Mouse (Mus musculus): ENCODE measurements around the gene E130308A19Rik. TPM values are rescaled to one million over a fixed set of nuclear protein-coding genes. Genes with fewer than 3 reads are reported as not detected.

Gene E130308A19Rik
- polyA plus RNA-seq, 1 experiment from 2014 or later, result 16.4 TPM

DNA sequence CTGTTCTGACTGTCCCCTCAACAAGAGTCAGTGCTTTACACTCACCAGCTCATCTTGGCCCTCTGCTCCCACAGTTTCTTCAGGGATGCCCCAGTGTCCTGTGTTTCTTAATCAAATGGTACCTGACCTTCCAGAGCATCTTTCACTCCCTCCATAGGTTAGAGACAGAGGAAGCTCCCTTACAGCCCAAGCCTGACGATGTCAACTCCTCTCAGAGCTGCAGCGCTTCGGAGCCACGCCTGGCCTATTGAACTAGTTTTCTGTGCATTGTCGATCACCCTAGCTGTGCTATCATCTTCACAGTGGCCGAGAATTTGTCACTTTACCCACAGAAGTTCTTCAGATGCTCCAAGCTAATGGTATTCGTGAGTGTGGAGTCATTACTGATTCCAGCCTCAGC is 88.9 kb downstream of the E130308A19Rik start:
- no peak overlapping the region for H3K4me3 ChIP-seq (ENCODE audit: low read depth, low read length)
- H3K27me3 ChIP-seq (replicated peaks; ENCODE audit: insufficient read depth, low read length), result no peaks in the 10 kb centered on the region
- no peaks in the 10 kb centered on the region for H3K9me3 ChIP-seq (ENCODE audit: low read length)
- ATAC-seq, result no peak
- no peak overlapping the region for H3K9ac ChIP-seq (replicated peaks; ENCODE audit: low read depth)
- no peak overlapping the region for H3K27ac ChIP-seq (ENCODE audit: low read length)
- no peak overlapping the region for H3K4me2 ChIP-seq (replicated peaks; ENCODE audit: low read depth, low read length)
- peaks cover 6% of the 10 kb centered on the region; the same call in 1 of the 2 replicates for H3K4me1 ChIP-seq (ENCODE audit: insufficient read depth, low read depth, low read length)
- 78% methylated on average over 7 of the region's 7 CpGs for WGBS
- no peak for DNase-seq (ENCODE audit: low spot score)
- no peaks in the 10 kb centered on the region for H3K36me3 ChIP-seq (ENCODE audit: insufficient read depth, low read length)
- TF ChIP-seq CTCF (IDR thresholded peaks at IDR 0.05), result no peak
- TF ChIP-seq EP300 (IDR thresholded peaks at IDR 0.05), result no peak

DNA sequence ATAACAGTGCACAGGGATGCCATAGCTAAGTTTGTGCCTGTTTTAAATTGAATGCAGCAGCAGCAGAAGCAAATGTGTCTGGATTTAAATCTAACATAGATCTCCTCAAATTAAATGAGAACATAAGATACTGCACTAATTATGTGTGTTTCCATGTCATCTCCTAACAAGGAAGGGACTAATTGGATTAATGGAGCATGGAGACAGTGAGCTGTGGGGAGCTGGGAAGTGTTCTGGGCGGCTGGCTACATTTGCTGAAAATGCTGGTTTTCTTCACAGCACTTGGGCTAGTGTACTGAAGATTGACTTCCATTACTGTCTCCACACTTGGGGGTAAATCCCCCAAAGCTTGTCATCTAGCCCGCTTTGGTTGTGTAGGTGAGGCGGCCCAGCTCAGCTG is 89.5 kb downstream of the E130308A19Rik start:
- DNase-seq (ENCODE audit: low spot score) (no peak), ATAC-seq (no peak)
- Histone ChIP-seq H3K9ac (replicated peaks; ENCODE audit: low read depth) (no peak overlapping the region), H3K27ac (ENCODE audit: low read length) (no peak overlapping the region), H3K4me3 (ENCODE audit: low read depth, low read length) (no peak overlapping the region), H3K4me2 (replicated peaks; ENCODE audit: low read depth, low read length) (no peak overlapping the region), H3K4me1 (ENCODE audit: insufficient read depth, low read depth, low read length) (peaks cover 6% of the 10 kb centered on the region; the same call in 1 of the 2 replicates), H3K9me3 (ENCODE audit: low read length) (no peaks in the 10 kb centered on the region), H3K36me3 (ENCODE audit: insufficient read depth, low read length) (no peaks in the 10 kb centered on the region), H3K27me3 (replicated peaks; ENCODE audit: insufficient read depth, low read length) (no peaks in the 10 kb centered on the region)
- WGBS, result 96% methylated on average over 3 of the region's 3 CpGs
- TF ChIP-seq CTCF (IDR thresholded peaks at IDR 0.05), result no peak
- no peak for TF ChIP-seq EP300 (IDR thresholded peaks at IDR 0.05)

DNA sequence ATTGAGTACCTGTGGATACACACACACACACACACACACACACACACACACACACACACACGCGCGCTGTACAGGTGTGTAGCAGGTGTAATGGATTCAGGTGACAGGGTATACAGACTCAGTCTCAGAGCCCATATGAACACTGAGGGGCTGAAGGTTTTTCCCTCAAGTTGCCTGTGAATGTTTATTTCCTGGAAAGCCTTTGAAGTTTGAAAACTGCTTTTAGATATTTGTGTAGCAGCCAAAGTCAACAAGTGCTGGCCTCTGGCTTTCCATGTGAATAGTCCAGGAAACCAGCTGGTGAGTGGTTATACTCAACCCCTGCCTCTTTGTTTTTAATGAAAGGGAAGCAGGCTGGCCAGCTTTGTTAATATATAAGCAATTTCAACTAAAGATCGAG is 91.3 kb downstream of the E130308A19Rik start:
- WGBS, result 47% methylated on average over 4 of the region's 4 CpGs

DNA sequence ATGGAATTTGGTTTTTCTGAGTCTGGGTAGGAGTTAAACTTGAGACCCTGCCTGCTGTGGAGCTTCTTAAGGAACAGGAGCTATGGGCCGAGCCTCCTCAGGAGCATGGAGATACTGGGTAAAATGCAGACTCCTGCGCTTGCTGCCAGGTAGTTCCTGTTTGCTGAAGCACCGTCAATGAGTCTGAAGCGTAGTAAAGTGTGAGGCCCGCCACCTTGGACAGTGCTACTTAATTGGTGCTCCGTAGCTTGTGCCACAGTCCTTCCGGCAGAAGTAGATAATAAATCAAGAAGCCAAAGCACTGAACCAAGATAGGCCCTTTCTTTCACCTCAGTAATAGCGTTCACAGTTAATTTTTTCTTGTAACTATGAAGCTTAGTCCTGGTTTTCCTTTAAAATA is 92.5 kb downstream of the E130308A19Rik start:
- no peak overlapping the region for H3K4me3 ChIP-seq (ENCODE audit: low read depth, low read length)
- WGBS, result 41% methylated on average over 8 of the region's 8 CpGs
- H3K27me3 ChIP-seq (replicated peaks; ENCODE audit: insufficient read depth, low read length), result no peaks in the 10 kb centered on the region
- DNase-seq (ENCODE audit: low spot score) (no peak), ATAC-seq (no peak)
- no peak overlapping the region for H3K9ac ChIP-seq (replicated peaks; ENCODE audit: low read depth)
- no peaks in the 10 kb centered on the region for H3K9me3 ChIP-seq (ENCODE audit: low read length)
- H3K27ac ChIP-seq (ENCODE audit: low read length), result no peak overlapping the region
- H3K4me2 ChIP-seq (replicated peaks; ENCODE audit: low read depth, low read length), result no peak overlapping the region
- no peaks in the 10 kb centered on the region for H3K36me3 ChIP-seq (ENCODE audit: insufficient read depth, low read length)
- TF ChIP-seq EP300 (IDR thresholded peaks at IDR 0.05) (no peak), CTCF (IDR thresholded peaks at IDR 0.05) (no peak)
- H3K4me1 ChIP-seq (ENCODE audit: insufficient read depth, low read depth, low read length), result peaks cover 3% of the 10 kb centered on the region; the same call in 1 of the 2 replicates

More for the DNA sequence above, 91.3 kb downstream of the E130308A19Rik start:
- no peaks in the 10 kb centered on the region for H3K9me3 ChIP-seq (ENCODE audit: low read length)
- H3K36me3 ChIP-seq (ENCODE audit: insufficient read depth, low read length), result no peaks in the 10 kb centered on the region
- DNase-seq (ENCODE audit: low spot score) (peak; percentile 75), ATAC-seq (peak; percentile 80)
- no peak overlapping the region for H3K4me3 ChIP-seq (ENCODE audit: low read depth, low read length)
- H3K27ac ChIP-seq (ENCODE audit: low read length), result no peak overlapping the region
- no peak overlapping the region for H3K9ac ChIP-seq (replicated peaks; ENCODE audit: low read depth)
- peaks cover 6% of the 10 kb centered on the region; the same call in 1 of the 2 replicates for H3K4me1 ChIP-seq (ENCODE audit: insufficient read depth, low read depth, low read length)
- H3K4me2 ChIP-seq (replicated peaks; ENCODE audit: low read depth, low read length), result no peak overlapping the region
- no peaks in the 10 kb centered on the region for H3K27me3 ChIP-seq (replicated peaks; ENCODE audit: insufficient read depth, low read length)
- TF ChIP-seq CTCF (IDR thresholded peaks at IDR 0.05), result no peak

DNA sequence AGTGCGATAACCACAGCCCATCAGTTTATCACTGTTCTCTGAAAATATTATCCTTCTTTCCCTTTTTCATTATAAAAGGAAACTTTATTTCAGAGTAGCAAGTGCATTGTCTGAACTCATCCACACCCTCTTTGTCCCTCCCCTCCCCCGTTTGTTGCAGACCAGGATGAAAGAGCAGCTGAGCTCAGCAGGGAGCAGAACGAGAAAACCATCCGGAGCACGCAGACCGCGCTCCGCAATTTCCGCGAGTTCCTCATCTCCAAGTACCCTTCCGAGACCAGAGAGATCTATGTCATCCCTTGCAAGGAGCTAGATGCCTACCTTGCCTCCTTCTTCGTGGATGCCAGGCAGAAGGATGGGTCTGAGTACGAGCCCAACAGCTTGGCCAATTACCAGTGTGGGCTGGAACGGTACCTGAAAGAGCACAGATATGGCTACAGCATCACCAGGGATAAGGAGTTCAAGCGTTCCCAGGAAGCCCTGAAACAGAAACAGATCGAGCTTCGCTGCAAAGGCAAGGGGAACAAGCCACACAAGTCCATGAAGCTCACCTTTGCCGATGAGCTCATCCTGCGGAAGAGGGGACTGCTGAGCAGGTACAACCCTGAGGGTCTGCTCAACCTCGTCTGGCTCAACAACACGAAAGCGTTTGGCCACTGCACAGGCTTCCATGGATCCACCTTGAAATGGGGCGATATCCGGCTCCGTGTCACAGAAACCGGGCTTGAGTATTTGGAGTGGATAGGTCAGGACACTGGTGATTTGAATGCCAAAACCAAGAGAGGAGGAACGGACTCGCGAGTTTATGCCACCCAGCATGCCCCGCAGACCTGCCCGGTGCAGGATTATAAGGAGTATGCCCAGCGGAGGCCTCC is 93.7 kb downstream of the E130308A19Rik start:
- no peak overlapping the region for H3K27ac ChIP-seq (ENCODE audit: low read length)
- H3K36me3 ChIP-seq (ENCODE audit: insufficient read depth, low read length), result no peaks in the 10 kb centered on the region
- H3K27me3 ChIP-seq (replicated peaks; ENCODE audit: insufficient read depth, low read length), result no peaks in the 10 kb centered on the region
- H3K4me2 ChIP-seq (replicated peaks; ENCODE audit: low read depth, low read length), result no peak overlapping the region
- TF ChIP-seq EP300 (IDR thresholded peaks at IDR 0.05), result no peak
- no peak for TF ChIP-seq CTCF (IDR thresholded peaks at IDR 0.05)
- no peaks in the 10 kb centered on the region for H3K9me3 ChIP-seq (ENCODE audit: low read length)
- peaks cover 3% of the 10 kb centered on the region; the same call in 1 of the 2 replicates for H3K4me1 ChIP-seq (ENCODE audit: insufficient read depth, low read depth, low read length)
- 91% methylated on average over 32 of the region's 32 CpGs for WGBS
- DNase-seq (ENCODE audit: low spot score) (no peak), ATAC-seq (no peak)
- H3K4me3 ChIP-seq (ENCODE audit: low read depth, low read length), result no peak overlapping the region
- no peak overlapping the region for H3K9ac ChIP-seq (replicated peaks; ENCODE audit: low read depth)

DNA sequence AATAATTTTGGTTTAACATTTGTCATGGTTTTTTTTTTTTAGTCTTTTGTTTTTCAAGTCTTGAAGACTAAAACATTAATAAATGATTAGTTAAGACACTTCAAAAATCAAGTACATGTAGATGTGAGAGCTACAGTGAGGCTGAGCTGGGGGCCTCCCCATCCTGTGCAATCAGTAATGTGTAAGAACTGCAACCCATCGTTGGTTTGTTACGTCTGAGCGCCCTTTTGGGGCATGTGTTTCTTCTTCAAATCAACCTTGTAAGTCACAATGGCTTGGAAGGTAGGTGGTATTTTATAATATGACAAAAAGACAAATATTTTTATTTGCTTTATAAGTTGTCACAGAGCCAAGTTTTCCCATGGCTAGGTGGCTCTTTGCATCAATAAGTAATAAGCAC is 95.8 kb downstream of the E130308A19Rik start:
- DNase-seq (ENCODE audit: low spot score) (no peak), ATAC-seq (no peak)
- TF ChIP-seq CTCF (IDR thresholded peaks at IDR 0.05) (no peak), EP300 (IDR thresholded peaks at IDR 0.05) (no peak)
- Histone ChIP-seq H3K27ac (ENCODE audit: low read length) (no peak overlapping the region), H3K4me3 (ENCODE audit: low read depth, low read length) (no peak overlapping the region), H3K4me2 (replicated peaks; ENCODE audit: low read depth, low read length) (no peak overlapping the region), H3K27me3 (replicated peaks; ENCODE audit: insufficient read depth, low read length) (no peaks in the 10 kb centered on the region), H3K4me1 (ENCODE audit: insufficient read depth, low read depth, low read length) (peaks cover 3% of the 10 kb centered on the region; the same call in 1 of the 2 replicates), H3K9me3 (ENCODE audit: low read length) (no peaks in the 10 kb centered on the region), H3K36me3 (ENCODE audit: insufficient read depth, low read length) (no peaks in the 10 kb centered on the region), H3K9ac (replicated peaks; ENCODE audit: low read depth) (no peak overlapping the region)
- 74% methylated on average over 3 of the region's 3 CpGs for WGBS
